In genomic region chr13:71690069-71690817, GRCm38 (mm10) we compare ENCODE assay signal across 13 mouse cellular contexts.
DNase-seq lines count a peak whose midpoint lies in the region; ATAC-seq and TF ChIP-seq lines count a peak whose summit lies in the region.
"Had no signal": no experiment of that assay in that cellular context is flagged by ENCODE, and none has a peak within 500 bp of the region (broad histone marks: within the 10 kb centered on the region; RNA-seq: fewer than 3 reads in every experiment).

No protein-coding gene starts in this region.

- H3K4me1 ChIP-seq in ES-E14 (ENCODE audit: control insufficient read depth in 2 of 2, insufficient read depth in 2 of 2, low read length in 2 of 2, poor library complexity in 1 of 2), result no peaks in the 10 kb centered on the region
- no peaks in the 10 kb centered on the region for H3K4me1 ChIP-seq in forebrain, postnatal 0 days (ENCODE audit: insufficient read depth)
- peaks cover 7% of the 10 kb centered on the region for H3K4me1 ChIP-seq in midbrain, embryonic 11.5 days (ENCODE audit: control insufficient read depth, insufficient read depth, low read length)
- H3K4me1 ChIP-seq: lung, embryonic 15.5 days; stomach, embryonic 15.5 days had no signal

- no peak overlapping the region for H3K4me3 ChIP-seq in ES-E14 (ENCODE audit: insufficient read depth in 1 of 2, low read depth in 1 of 2, low read length in 2 of 2, poor library complexity in 1 of 2, severe bottlenecking in 1 of 2)
- H3K4me3 ChIP-seq in forebrain, postnatal 0 days (ENCODE audit: low read depth, low read length), result peak overlapping the region; percentile 9
- no peak overlapping the region for H3K4me3 ChIP-seq in midbrain, embryonic 11.5 days (ENCODE audit: low read depth, low read length)
- H3K4me3 ChIP-seq: layer of hippocampus, adult 2 months; lung, embryonic 15.5 days; stomach, embryonic 15.5 days had no signal

- H3K9me3 ChIP-seq in ES-E14 (ENCODE audit: control insufficient read depth, insufficient read depth, low read depth, low read length), result no peaks in the 10 kb centered on the region
- no peaks in the 10 kb centered on the region for H3K9me3 ChIP-seq in forebrain, postnatal 0 days (ENCODE audit: low read length)
- H3K9me3 ChIP-seq in midbrain, embryonic 11.5 days (ENCODE audit: control insufficient read depth, low read length), result no peaks in the 10 kb centered on the region
- H3K9me3 ChIP-seq: lung, embryonic 15.5 days; stomach, embryonic 15.5 days had no signal

- peak; percentile 90 for ATAC-seq in forebrain, postnatal 0 days
- ATAC-seq in midbrain, embryonic 11.5 days (ENCODE audit: low FRiP score), result peak; percentile 74

- H3K36me3 ChIP-seq in ES-E14 (ENCODE audit: control insufficient read depth, insufficient read depth, low read length, poor library complexity, severe bottlenecking), result no peaks in the 10 kb centered on the region
- H3K36me3 ChIP-seq in forebrain, postnatal 0 days (ENCODE audit: insufficient read depth), result no peaks in the 10 kb centered on the region
- H3K36me3 ChIP-seq in midbrain, embryonic 11.5 days (ENCODE audit: control insufficient read depth, insufficient read depth, low read length), result no peaks in the 10 kb centered on the region
- H3K36me3 ChIP-seq: lung, embryonic 15.5 days; stomach, embryonic 15.5 days had no signal

- no peak for TF ChIP-seq CTCF in forebrain, postnatal 0 days (IDR thresholded peaks at IDR 0.05; ENCODE audit: low read depth)

- H3K4me2 ChIP-seq in forebrain, postnatal 0 days (ENCODE audit: low read depth), result peak overlapping the region; percentile 20; the same call in 1 of the 2 replicates
- H3K4me2 ChIP-seq in midbrain, embryonic 11.5 days, result peak overlapping the region; percentile 27
- H3K4me2 ChIP-seq: heart, embryonic 11.5 days; lung, embryonic 15.5 days; stomach, embryonic 15.5 days had no signal

- no peak overlapping the region for H3K27ac ChIP-seq in ES-E14 (ENCODE audit: insufficient read depth, low read depth, low read length, poor library complexity, severe bottlenecking)
- 0 out of 2 replicates have a peak overlapping the region, but pooled peaks have one; percentile 11 for H3K27ac ChIP-seq in forebrain, postnatal 0 days (ENCODE audit: low read depth, low read length)
- H3K27ac ChIP-seq in midbrain, embryonic 11.5 days (ENCODE audit: low read depth, low read length), result no peak overlapping the region
- H3K27ac ChIP-seq: layer of hippocampus, adult 2 months; lung, embryonic 15.5 days; stomach, embryonic 15.5 days had no signal

- DNase-seq in ES-E14 (ENCODE audit: low read depth, low spot score), result peak; percentile 12
- DNase-seq in embryo, embryonic 11 days, result peak; percentile 62
- DNase-seq in forebrain, postnatal 0 days, result peak; percentile 73
- peak; percentile 91 for DNase-seq in midbrain, embryonic 11.5 days (ENCODE audit: low spot score, missing footprints)
- no peak for DNase-seq in heart, adult 18-20 months
- no peak for DNase-seq in thymus, postnatal 36 days
- no peak for DNase-seq in cerebellum, adult 18-20 months
- no peak for DNase-seq in adrenal gland, postnatal 10 days
- DNase-seq: cerebellum, postnatal 25 days had no signal

- WGBS in forebrain, postnatal 0 days, result 8% methylated on average over 20 of the region's 20 CpGs
- 20% methylated on average over 20 of the region's 20 CpGs for WGBS in midbrain, embryonic 11.5 days

- no peaks in the 10 kb centered on the region for H3K27me3 ChIP-seq in forebrain, postnatal 0 days (ENCODE audit: insufficient read depth, low read length)
- H3K27me3 ChIP-seq in midbrain, embryonic 11.5 days (ENCODE audit: control insufficient read depth, insufficient read depth, low read length), result no peaks in the 10 kb centered on the region
- H3K27me3 ChIP-seq: lung, embryonic 15.5 days; stomach, embryonic 15.5 days had no signal

- in situ Hi-C loops in ES-E14 (cut with MboI; ENCODE audit: low sequenced_read_pairs in 2 of 2, unreplicated experiment in 2 of 2), result no loop called here

- H3K9ac ChIP-seq in ES-E14 (ENCODE audit: insufficient read depth, low read depth, low read length, poor library complexity, severe bottlenecking), result no peak overlapping the region
- no peak overlapping the region for H3K9ac ChIP-seq in forebrain, postnatal 0 days
- no peak overlapping the region for H3K9ac ChIP-seq in midbrain, embryonic 11.5 days (ENCODE audit: low read length)
- H3K9ac ChIP-seq: lung, embryonic 15.5 days; stomach, embryonic 15.5 days had no signal

TF ChIP-seq in ES-E14, 5 proteins besides CTCF, POLR2A, EP300 and RAD21:
- TF ChIP-seq MAFK (IDR thresholded peaks at IDR 0.05; ENCODE audit: insufficient read depth, low read depth, low read length) (no peak), CHD2 (IDR thresholded peaks at IDR 0.05; ENCODE audit: low read depth, low read length) (no peak), ZNF384 (IDR thresholded peaks at IDR 0.05; ENCODE audit: low read depth, low read length) (no peak), HCFC1 (IDR thresholded peaks at IDR 0.05; ENCODE audit: borderline replicate concordance, insufficient read depth, low read length) (no peak), ZC3H11A (IDR thresholded peaks at IDR 0.05; ENCODE audit: borderline replicate concordance, low read depth, low read length) (no peak)

Comparison
In these comparisons a context has a peak if more than half of its experiments do, and no peak if none do; other contexts are left out.
1. DNase-seq: peak in ES-E14 (single experiment), embryo, embryonic 11 days (single experiment), forebrain, postnatal 0 days (single experiment) and midbrain, embryonic 11.5 days (single experiment); none in heart, adult 18-20 months (0 of 2), thymus, postnatal 36 days (0 of 2), cerebellum, adult 18-20 months (0 of 2) and adrenal gland, postnatal 10 days (single experiment).